Mouse (Mus musculus) large intestine, adult 2 months (tissue): Measurements from ENCODE around the gene Vmn2r2. TPM values are rescaled to one million over a fixed set of nuclear protein-coding genes. Genes with fewer than 3 reads are reported as not detected.

Source experiments
- DNase-seq: peaks from one replicate; pipeline ENCODE4 v3.0.0-alpha.2; 2012; ENCODE audit warnings: low read depth, low spot score
- WGBS: fragments of 180-500 bp; shearing (Covaris S2); methylation state at CpG from one replicate; pipeline ENCODE4 v1.1.7; 2018; 5-methylcytosine and 5-hydroxymethylcytosine counted together
- polyA plus RNA-seq: library from polyadenylated mRNA; depleted of rRNA; stranded (reverse); fragments of >200 nt; gene quantifications from 2 replicates; pipeline ENCODE4 v1.2.3, GENCODE M21; 2012; rRNA removed

Vmn2r2 gene
- polyA plus RNA-seq = not detected in 2 replicates

DNA sequence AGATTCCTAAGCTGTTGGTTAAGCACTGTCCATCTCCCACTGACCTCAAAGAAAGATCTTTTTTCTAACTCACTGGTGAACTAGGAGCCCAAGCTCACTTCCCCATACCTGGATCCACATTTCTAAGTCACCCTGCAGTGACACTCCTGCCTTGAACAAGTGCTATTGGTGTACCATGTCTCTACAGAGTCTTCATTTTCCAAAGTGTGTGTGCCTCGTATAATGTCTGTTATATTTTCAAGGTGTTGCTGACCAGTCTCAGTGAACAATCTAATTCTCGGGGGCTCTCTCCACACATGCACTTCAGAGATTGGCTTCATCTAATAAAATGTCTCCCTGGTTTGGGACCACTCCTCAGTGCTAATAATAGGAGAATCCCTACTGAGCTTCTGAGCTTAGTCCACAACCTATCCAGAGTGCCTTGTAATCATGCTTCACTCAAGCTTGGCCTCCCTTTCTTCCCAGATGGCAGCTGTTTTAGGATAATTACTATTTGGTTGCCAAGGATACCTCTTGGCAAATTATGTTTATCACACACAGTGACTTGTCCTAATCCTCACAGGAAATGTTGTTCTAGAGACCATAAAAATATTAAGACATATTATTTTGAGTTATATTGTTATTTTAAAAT, at the start of gene Vmn2r2:
Gene Vmn2r2 (minus strand): TSS at position 51 of the 631 bp plus-strand sequence.
- WGBS = 87% methylated on average over 2 of the region's 2 CpGs
- no peak for DNase-seq

DNA sequence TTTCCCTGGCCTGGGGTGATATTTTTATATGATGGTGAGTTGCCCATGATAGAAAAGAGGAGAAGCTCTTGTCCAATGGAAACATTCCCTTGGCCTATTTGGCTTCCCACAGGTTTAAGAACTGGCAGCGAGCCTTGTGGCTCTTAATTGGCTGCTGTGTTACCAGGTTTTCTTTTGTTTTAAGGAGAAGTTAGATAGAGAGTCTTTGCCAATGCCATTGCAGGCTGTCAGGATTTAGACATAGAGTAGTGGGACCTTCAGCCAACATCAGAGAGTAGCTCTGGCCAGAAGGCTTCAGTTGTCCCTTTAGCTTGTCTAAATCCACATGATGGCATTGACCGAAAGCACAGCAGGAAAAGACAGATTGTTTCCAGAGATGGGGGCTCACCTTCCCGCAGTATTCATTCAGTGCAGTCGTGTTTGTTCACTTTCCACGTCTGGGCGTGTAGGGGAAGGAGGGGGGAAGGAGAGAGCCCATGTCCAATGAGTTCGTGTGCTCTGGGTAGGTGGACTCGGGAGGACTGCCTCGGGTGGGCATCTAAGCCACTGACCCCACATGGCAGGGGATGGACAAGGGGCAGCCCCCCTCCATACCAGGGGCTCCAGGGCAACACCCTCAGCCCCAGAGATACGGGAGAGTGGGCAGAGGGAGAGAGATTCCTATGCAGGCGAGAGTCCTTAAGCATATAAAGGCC, 28.2 kb downstream of the Vmn2r2 start:
- 74% methylated on average over 11 of the region's 11 CpGs for WGBS
- DNase-seq = no peak

DNA sequence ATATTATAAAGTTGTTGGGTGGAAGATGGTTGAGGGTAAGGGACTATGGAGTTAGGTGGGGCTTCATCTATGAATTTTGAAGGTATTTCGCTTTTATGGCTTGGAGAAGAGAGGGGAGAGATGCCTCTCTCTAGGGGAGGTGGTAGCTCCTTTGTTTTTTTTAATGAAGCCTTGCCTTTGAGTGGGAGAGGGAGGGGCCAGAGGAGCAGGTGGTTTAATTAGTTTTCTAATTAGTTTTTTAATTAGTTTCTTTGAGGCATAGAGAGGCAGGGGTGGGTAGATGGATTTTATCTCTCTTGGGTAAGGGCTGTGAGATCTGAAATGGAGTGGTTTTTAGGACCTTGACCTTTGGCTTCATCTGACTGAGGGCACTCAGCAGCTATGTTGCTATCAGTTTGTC, 29.0 kb downstream of the Vmn2r2 start:
- 63% methylated on average over 1 of the region's 1 CpGs for WGBS
- DNase-seq = no peak

DNA sequence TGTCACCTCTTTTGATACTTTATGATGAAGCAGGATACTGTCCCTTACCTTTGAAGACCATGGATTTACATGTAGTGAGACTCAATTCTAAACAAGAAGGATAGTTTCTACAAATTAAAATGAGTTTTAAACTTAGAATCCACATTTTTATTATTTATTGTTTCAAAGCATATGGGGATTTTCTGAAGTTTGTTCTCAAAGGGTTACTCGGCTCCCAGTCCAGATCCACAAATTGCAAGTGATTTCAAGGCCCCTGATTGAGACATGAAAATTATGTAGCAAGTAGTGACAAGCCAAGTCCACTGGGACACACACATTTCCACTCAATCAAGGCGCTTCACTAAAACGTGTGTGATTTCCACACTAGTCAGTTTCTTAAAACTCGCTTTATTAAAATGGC, 60.5 kb downstream of the Vmn2r2 start, which contains the start of gene Vmn2r1:
Gene Vmn2r1 (plus strand): TSS at position 301 of the 400 bp plus-strand sequence.
- 80% methylated on average over 4 of the region's 4 CpGs for WGBS
- DNase-seq = no peak

Other genes starting within 250 kb of the Vmn2r2 start
- 2.7 and 5.7 TPM in 2 replicates for gene Plch1, start 242.5 kb downstream of the Vmn2r2 start, polyA plus RNA-seq
- 0.55 and 0.81 TPM in 2 replicates for gene E130311K13Rik, start 212.5 kb downstream of the Vmn2r2 start, polyA plus RNA-seq
- 19.5 and 27.3 TPM in 2 replicates for gene Slc33a1, start 177.2 kb downstream of the Vmn2r2 start, polyA plus RNA-seq
- 2.7 and 3.0 TPM in 2 replicates for gene Gmps, start 165.8 kb downstream of the Vmn2r2 start, polyA plus RNA-seq
- gene Vmn2r1, start 60.4 kb downstream of the Vmn2r2 start, polyA plus RNA-seq = not detected in 2 replicates
- not detected in 2 replicates for gene Vmn2r3, start 147.8 kb upstream of the Vmn2r2 start, polyA plus RNA-seq